ENCODE assay signal across 9 mouse cellular contexts in the genomic region with DNA sequence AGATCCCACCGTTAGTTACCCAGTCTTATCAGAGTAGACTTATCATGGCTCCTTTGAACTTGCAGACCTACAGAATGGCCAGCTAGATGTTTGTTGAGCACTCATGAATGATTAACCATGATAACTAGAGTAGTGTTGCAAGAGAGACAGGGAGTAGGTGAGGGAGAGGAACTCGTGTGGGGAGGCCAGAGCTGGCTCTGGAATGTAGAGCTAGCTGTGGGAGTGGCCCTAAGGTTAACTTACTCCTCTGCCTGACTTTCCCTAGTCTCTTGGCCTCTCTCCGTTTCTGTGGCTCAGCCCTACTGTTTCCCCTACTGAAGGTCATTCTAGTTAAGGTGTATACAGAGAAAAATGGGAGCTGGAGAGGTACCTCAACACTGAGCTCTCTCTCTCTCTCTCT. TPM values are rescaled to one million over a fixed set of nuclear protein-coding genes. Genes with fewer than 3 reads are reported as not detected.
DNase-seq lines count a peak whose midpoint lies in the region; TF ChIP-seq lines count a peak whose summit lies in the region.
"Had no signal": no experiment of that assay in that cellular context is flagged by ENCODE, and none has a peak within 500 bp of the region (broad histone marks: within the 10 kb centered on the region; RNA-seq: fewer than 3 reads in every experiment).

No protein-coding gene starts in this region.

- H3K27ac ChIP-seq in kidney, adult 2 months (ENCODE audit: insufficient read depth, low read depth, low read length) = no peak overlapping the region

- peaks cover 11% of the 10 kb centered on the region; the same call in 1 of the 2 replicates for H3K4me1 ChIP-seq in kidney, adult 2 months (ENCODE audit: control insufficient read depth, insufficient read depth, low read length)

- H3K4me3 ChIP-seq in kidney, adult 2 months (ENCODE audit: insufficient read depth, low read depth, low read length) = no peak overlapping the region
- H3K4me3 ChIP-seq: erythroblast, embryonic 14.5 days had no signal

- WGBS in kidney, adult 2 months = 19% methylated on average over 3 of the region's 3 CpGs

- no peak for TF ChIP-seq POLR2A in kidney, adult 2 months (IDR thresholded peaks at IDR 0.05; ENCODE audit: low read depth, low read length)

- no peak for TF ChIP-seq CTCF in kidney, adult 2 months (conservative IDR thresholded peaks at IDR 0.05; ENCODE audit: insufficient read depth, insufficient read length, low read depth, low read length)

- peak; percentile 30 for DNase-seq in ZHBTc4 (ENCODE audit: low read depth, low spot score)
- peak; percentile 86 for DNase-seq in kidney, adult 2 months
- peak; percentile 28 for DNase-seq in liver
- DNase-seq in lung, postnatal 10 days = peak; percentile 15
- DNase-seq in heart, postnatal 36 days = no peak
- no peak for DNase-seq in right cerebral cortex, adult 18-20 months
- no peak for DNase-seq in adrenal gland, postnatal 25 days
- DNase-seq: adrenal gland, postnatal 10 days had no signal

- H3K27me3 ChIP-seq in kidney, adult 2 months (replicated peaks; ENCODE audit: control insufficient read depth, insufficient read depth, low read length) = no peaks in the 10 kb centered on the region

- intact Hi-C loops in heart, postnatal 36 days (cut with DNase I) = no loop called here

- H3K36me3 ChIP-seq in kidney, adult 2 months (ENCODE audit: control insufficient read depth, insufficient read depth, low read length) = no peaks in the 10 kb centered on the region

RNA-seq across cellular contexts. Expression of a gene that starts 28.5 kb away (rescaled TPM):
- 0.25 and 0.42 TPM in 2 replicates for polyA plus RNA-seq in kidney, adult 2 months (2012; rRNA removed)
- 1 to 10 TPM; 1.4 to 2.7 TPM for total RNA-seq in heart, postnatal 36 days (2021)
- total RNA-seq in adrenal gland, postnatal 25 days (2021) = 0.48 and 0.58 TPM in 2 replicates
- polyA plus RNA-seq: erythroblast, embryonic 14.5 days had no signal

Comparison
In these comparisons a context has a peak if more than half of its experiments do, and no peak if none do; other contexts are left out.
1. DNase-seq: peak in ZHBTc4 (single experiment), kidney, adult 2 months (single experiment), liver (single experiment) and lung, postnatal 10 days (single experiment); none in heart, postnatal 36 days (0 of 2), right cerebral cortex, adult 18-20 months (single experiment) and adrenal gland, postnatal 25 days (single experiment).